Mouse (Mus musculus): ENCODE measurements at regions not wholly inside any gene's neighbourhood (a gene's known extent, or its start where the extent isn't known, plus 50 kb on each side); places are given as distances from the start of the nearest gene placed in this dataset.

- no peak for DNase-seq (ENCODE audit: low read depth, low spot score)
These were observed 91.5 kb upstream of the 2210010C04Rik start for GRCm38 (mm10) chr6:41126855-41127254.

- no peak for DNase-seq (ENCODE audit: low read depth, low spot score)
These were observed 86.3 kb upstream of the 2210010C04Rik start for GRCm38 (mm10) chr6:41121641-41122040.

DNA sequence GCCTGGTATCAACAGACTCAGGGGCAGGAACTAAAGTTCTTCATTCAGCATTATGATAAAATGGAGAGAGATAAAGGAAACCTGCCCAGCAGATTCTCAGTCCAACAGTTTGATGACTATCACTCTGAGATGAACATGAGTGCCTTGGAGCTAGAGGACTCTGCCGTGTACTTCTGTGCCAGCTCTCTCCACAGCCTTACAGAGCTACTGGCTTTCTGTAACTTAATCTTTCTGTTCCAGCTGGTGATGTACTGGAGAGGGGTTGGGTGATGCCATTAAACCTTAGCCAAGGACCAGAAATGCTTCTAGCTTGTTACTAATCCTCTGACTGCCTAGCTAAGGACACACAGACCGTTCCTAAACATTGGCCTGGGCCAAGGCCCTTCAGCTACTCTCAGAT is 83.9 kb upstream of the 2210010C04Rik start:
- no peak for DNase-seq (ENCODE audit: low read depth, low spot score)

DNA sequence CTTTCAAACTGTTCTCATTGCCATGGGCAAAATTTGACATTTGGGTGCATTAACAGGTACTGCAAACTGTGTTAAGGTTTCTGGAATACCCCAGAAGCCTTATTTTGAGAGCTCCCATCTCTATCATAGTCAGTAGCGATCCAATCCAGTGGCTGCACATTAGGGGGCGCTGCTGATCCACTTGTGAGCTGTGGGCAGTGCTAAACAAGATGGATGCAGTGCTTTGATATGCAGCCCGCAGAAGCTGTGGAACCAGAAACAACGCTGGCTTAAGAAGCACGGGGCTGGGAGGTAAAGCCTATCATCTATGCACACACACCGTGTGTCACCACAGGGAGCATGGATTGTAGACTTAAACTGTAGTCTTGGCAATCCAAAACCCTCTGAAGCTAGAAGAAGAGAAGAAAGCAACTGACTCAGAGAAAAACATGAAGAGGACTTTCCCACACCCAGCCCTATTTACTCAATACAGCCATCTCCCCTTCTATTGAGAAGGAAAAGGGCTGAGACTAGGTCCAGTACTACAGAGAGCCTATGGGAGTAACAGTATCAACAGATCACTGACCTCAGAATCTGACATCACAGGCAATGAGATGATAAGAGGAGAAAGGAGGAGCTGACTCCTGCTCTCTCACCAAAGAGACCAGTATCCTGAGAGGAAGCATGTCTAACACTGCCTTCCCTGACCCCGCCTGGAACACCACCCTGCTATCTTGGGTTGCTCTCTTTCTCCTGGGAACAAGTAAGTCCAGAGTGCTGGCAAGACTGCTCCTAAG is 83.1 kb upstream of the 2210010C04Rik start:
- DNase-seq (ENCODE audit: low read depth, low spot score): peak; percentile 5

- DNase-seq (ENCODE audit: low read depth, low spot score): no peak
These were observed 78.6 kb upstream of the 2210010C04Rik start for GRCm38 (mm10) chr6:41113943-41114342.

- DNase-seq (ENCODE audit: low read depth, low spot score): no peak
These were observed 77.7 kb upstream of the 2210010C04Rik start for GRCm38 (mm10) chr6:41112861-41113610.

- no peak for DNase-seq (ENCODE audit: low read depth, low spot score)
These were observed 76.5 kb upstream of the 2210010C04Rik start for GRCm38 (mm10) chr6:41111829-41112228.

DNA sequence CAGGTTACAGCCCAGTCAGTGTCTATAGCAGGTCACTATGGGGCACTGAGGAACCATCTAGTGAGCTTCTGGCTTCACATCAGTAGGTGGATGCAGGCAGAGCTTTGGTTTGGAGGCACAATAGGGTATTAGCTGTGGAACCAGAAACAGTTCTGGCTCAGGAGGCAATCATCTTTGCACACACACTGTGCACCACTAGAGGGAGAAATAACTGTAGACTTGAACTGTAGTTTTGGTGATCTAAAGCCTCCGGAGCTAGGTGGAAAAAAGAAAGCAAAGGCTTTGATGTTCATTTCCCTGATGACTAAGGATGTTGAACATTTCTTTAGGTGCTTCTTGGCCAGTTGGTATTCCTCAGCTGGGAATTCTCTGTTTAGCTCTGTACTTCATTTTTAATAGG is 73.6 kb upstream of the 2210010C04Rik start:
- DNase-seq (ENCODE audit: low read depth, low spot score): no peak

GRCm38 (mm10) chr6:41103689-41104400 is 68.5 kb upstream of the 2210010C04Rik start:
- no peak for DNase-seq (ENCODE audit: low read depth, low spot score)

DNA sequence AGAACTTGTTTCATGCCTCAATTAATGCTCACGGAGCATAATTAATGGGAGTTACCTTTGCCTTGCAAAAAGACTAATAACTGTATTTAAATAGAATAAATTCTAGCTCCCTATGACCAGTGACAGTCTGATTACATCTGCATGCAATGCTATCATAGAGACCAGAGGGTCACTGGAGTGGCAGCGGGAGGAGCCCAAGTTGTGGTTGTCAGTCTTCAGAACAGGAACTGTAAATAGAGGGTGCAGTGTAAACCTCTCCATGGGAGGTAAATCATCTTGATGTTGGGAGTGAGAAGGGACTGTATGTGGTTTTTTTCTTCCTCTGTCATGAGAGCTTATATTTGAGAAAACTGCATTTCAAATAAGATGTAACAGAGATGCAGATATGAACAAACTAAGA is 66.7 kb upstream of the 2210010C04Rik start:
- DNase-seq (ENCODE audit: low read depth, low spot score): no peak

DNA sequence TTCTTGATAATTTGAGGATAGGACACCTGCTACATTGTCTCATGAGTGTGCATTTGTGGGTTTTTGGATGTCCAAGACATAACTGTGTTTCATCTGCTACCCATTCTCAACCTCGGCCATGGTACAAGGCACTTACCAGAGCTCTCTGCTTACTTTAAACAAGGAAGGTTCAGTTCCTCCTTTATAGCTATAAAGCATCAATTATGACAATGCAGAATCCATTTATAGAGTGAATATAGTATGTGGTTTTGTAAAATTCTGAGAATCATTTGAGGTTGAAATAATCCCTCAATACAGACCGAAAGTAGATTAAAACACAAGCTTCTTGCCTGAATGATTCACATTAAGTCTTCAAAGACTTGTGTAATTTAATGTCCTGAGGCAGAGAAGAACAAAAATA is 64.9 kb upstream of the 2210010C04Rik start:
- DNase-seq (ENCODE audit: low read depth, low spot score): no peak

DNA sequence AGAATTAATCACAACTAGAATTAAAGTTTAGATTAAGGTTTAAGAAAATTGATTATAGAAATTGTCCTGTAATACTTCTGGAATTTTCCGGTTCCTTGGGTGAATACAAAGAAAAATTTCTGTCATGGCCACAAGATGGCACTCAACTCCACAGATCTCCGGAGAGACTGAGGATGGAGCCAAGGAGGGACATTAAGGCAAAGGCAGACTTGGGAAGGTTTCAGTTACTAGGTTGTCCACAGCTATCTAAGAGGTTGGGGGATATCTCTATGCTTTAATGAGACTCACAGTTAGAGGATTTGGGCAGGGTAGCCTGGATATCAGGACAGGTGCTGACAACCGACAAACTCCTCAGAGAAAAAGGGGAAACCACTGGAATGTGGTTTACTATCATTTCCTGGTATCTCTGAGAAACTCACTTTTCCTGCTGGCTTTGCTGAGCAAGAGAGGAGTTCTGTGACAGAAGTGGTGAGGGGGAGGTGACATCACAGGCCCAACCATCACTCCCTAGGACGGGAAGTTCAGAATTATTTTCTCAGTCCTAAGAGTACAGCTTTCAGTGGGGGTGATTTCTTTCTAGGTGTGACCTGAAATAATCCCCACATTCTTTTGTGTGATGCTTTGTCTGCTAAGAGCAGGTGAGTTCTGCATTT is 56.0 kb upstream of the 2210010C04Rik start:
- DNase-seq (ENCODE audit: low read depth, low spot score): no peak

Data from skeletal muscle tissue, adult 2 months (tissue).